Comparison of ENCODE assay signal across 21 mouse cellular contexts in the genomic region with DNA sequence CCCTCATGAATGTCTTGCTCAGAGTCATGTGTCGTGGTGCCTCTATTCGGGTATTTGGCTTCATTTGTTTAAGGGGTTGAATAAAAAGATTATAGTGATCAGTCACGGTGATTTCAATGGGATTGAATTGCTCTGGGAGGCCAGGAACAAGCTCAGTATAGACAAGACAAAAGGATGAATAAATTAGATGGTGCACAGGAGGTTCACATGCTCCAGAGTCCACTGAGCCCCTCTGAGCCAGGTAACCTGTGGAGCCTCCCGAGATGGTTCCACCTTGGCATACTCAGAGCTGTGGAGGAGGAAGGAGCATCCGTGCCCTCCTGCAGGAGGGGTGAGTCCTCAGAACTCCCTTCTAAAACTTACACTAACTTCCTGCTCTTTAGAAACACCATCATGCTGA. TPM values are rescaled to one million over a fixed set of nuclear protein-coding genes. Genes with fewer than 3 reads are reported as not detected.
"Had no signal": no experiment of that assay in that cellular context is flagged by ENCODE, and none has a peak within 500 bp of the region (broad histone marks: within the 10 kb centered on the region; RNA-seq: fewer than 3 reads in every experiment).

No protein-coding gene starts in this region.

- H3K4me2 ChIP-seq: liver, embryonic 11.5 days; liver, embryonic 13.5 days; liver, embryonic 15.5 days; lung, embryonic 15.5 days; neural tube, embryonic 12.5 days; stomach, embryonic 15.5 days had no signal

- DNase-seq: liver, embryonic 13.5 days; liver, postnatal 0 days; lung, adult 2 months; lung, postnatal 14 days; lung, postnatal 36 days; right cerebral cortex, postnatal 14 days; thymus, adult 2 months; thymus, postnatal 25 days; thymus, postnatal 4 days had no signal

- H3K4me1 ChIP-seq: liver, embryonic 13.5 days; liver, embryonic 15.5 days; megakaryocyte, embryonic 14.5 days had no signal

- H3K4me3 ChIP-seq: liver, embryonic 13.5 days; liver, embryonic 15.5 days; lung, embryonic 15.5 days; megakaryocyte, embryonic 14.5 days; neural tube, embryonic 12.5 days; stomach, embryonic 15.5 days had no signal

- H3K27me3 ChIP-seq: liver, embryonic 13.5 days; liver, embryonic 15.5 days; lung, embryonic 15.5 days; megakaryocyte, embryonic 14.5 days; neural tube, embryonic 12.5 days; stomach, embryonic 15.5 days had no signal

- ATAC-seq: liver, postnatal 0 days; lung, postnatal 0 days had no signal

- H3K27ac ChIP-seq: liver, embryonic 13.5 days; liver, embryonic 15.5 days; lung, embryonic 15.5 days; macrophage; neural tube, embryonic 12.5 days; stomach, embryonic 15.5 days; stomach, postnatal 0 days had no signal

- H3K9me3 ChIP-seq: liver, embryonic 13.5 days; liver, embryonic 15.5 days; lung, embryonic 15.5 days; neural tube, embryonic 12.5 days; stomach, embryonic 15.5 days had no signal

- H3K9ac ChIP-seq: liver, embryonic 13.5 days; liver, embryonic 15.5 days; liver, postnatal 0 days; lung, embryonic 15.5 days; neural tube, embryonic 12.5 days; stomach, embryonic 15.5 days had no signal

- H3K36me3 ChIP-seq: liver, embryonic 13.5 days; liver, embryonic 15.5 days; lung, embryonic 15.5 days; neural tube, embryonic 12.5 days; stomach, embryonic 15.5 days had no signal

RNA-seq across cellular contexts. Expression of a gene that starts 26.0 kb away (rescaled TPM):
- total RNA-seq: megakaryocyte progenitor cell, adult 5-6 weeks; monocyte, adult 5-6 weeks; neutrophil, adult 5-6 weeks had no signal
- polyA plus RNA-seq: macrophage had no signal
